Mouse (Mus musculus): ENCODE data around the gene Lrmda. TPM values are rescaled to one million over a fixed set of nuclear protein-coding genes. Genes with fewer than 3 reads are reported as not detected.

The Lrmda gene
- total and polyA plus RNA-seq, 3 experiments, result 5.1 to 5.9 TPM; not detected in 1

GRCm38 (mm10) chr14:22083931-22084330 is 64.4 kb downstream of the Lrmda start:
- Histone ChIP-seq H3K36me3 (ENCODE audit: control insufficient read depth in 1 of 2, insufficient read depth in 2 of 2, low read length in 2 of 2) (no peaks in the 10 kb centered on the region), H3K9ac (ENCODE audit: control insufficient read depth, low read depth, low read length, poor library complexity, severe bottlenecking) (no peak overlapping the region), H3K79me2 (ENCODE audit: control insufficient read depth, insufficient read depth, low read length, poor library complexity) (no peaks in the 10 kb centered on the region), H3K4me3 (ENCODE audit: control insufficient read depth in 1 of 2, insufficient read depth in 1 of 2, low read depth in 2 of 2, low read length in 2 of 2) (no peak overlapping the region), H3K27me3 (ENCODE audit: control insufficient read depth in 1 of 2, insufficient read depth in 2 of 2, low read length in 2 of 2) (no peaks in the 10 kb centered on the region), H3K9me3 (replicated peaks; ENCODE audit: insufficient read depth, low read length) (no peaks in the 10 kb centered on the region), H3K4me1 (ENCODE audit: control insufficient read depth in 1 of 2, insufficient read depth in 2 of 2, low read length in 2 of 2) (no peaks in the 10 kb centered on the region), H3K27ac (ENCODE audit: control insufficient read depth, low read depth, low read length) (no peak overlapping the region)
- no peak for TF ChIP-seq ELF1 (IDR thresholded peaks at IDR 0.05; ENCODE audit: low read depth, low read length)
- no peak for TF ChIP-seq POLR2A (IDR thresholded peaks at IDR 0.05; ENCODE audit: control insufficient read depth in 1 of 2, insufficient read depth in 1 of 2, low read depth in 1 of 2, low read length in 2 of 2, poor library complexity in 1 of 2)
- TF ChIP-seq E2F4 (IDR thresholded peaks at IDR 0.05; ENCODE audit: borderline replicate concordance, low read depth, low read length), result no peak
- no peak for TF ChIP-seq MAX (IDR thresholded peaks at IDR 0.05; ENCODE audit: low read length)
- no peak for DNase-seq (ENCODE audit: low read depth, low spot score)

GRCm38 (mm10) chr14:22085411-22085810 is 65.9 kb downstream of the Lrmda start:
- no peaks in the 10 kb centered on the region for H3K4me1 ChIP-seq (ENCODE audit: control insufficient read depth in 1 of 2, insufficient read depth in 2 of 2, low read length in 2 of 2)
- H3K27ac ChIP-seq (ENCODE audit: control insufficient read depth, low read depth, low read length), result no peak overlapping the region
- H3K36me3 ChIP-seq (ENCODE audit: control insufficient read depth in 1 of 2, insufficient read depth in 2 of 2, low read length in 2 of 2), result no peaks in the 10 kb centered on the region
- no peak overlapping the region for H3K9ac ChIP-seq (ENCODE audit: control insufficient read depth, low read depth, low read length, poor library complexity, severe bottlenecking)
- H3K79me2 ChIP-seq (ENCODE audit: control insufficient read depth, insufficient read depth, low read length, poor library complexity), result no peaks in the 10 kb centered on the region
- TF ChIP-seq CHD1 (IDR thresholded peaks at IDR 0.05; ENCODE audit: low read depth, low read length) (no peak), ZKSCAN1 (IDR thresholded peaks at IDR 0.05; ENCODE audit: low read depth, low read length) (no peak), USF2 (IDR thresholded peaks at IDR 0.05; ENCODE audit: borderline replicate concordance in 1 of 2, insufficient read depth in 1 of 2, low read depth in 1 of 2, low read length in 2 of 2) (no peak), ZNF384 (IDR thresholded peaks at IDR 0.05; ENCODE audit: low read depth, low read length) (no peak), HCFC1 (IDR thresholded peaks at IDR 0.05; ENCODE audit: low read depth, low read length) (no peak), EP300 (IDR thresholded peaks at IDR 0.05; ENCODE audit: low read depth in 1 of 2, low read length in 2 of 2) (no peak), RAD21 (IDR thresholded peaks at IDR 0.05; ENCODE audit: low read depth, low read length) (no peak)
- DNase-seq (ENCODE audit: low read depth, low spot score), result no peak
- no peaks in the 10 kb centered on the region for H3K27me3 ChIP-seq (ENCODE audit: control insufficient read depth in 1 of 2, insufficient read depth in 2 of 2, low read length in 2 of 2)
- no peak overlapping the region for H3K4me3 ChIP-seq (ENCODE audit: control insufficient read depth in 1 of 2, insufficient read depth in 1 of 2, low read depth in 2 of 2, low read length in 2 of 2)
- no peaks in the 10 kb centered on the region for H3K9me3 ChIP-seq (replicated peaks; ENCODE audit: insufficient read depth, low read length)

- Histone ChIP-seq H3K4me1 (ENCODE audit: control insufficient read depth in 1 of 2, insufficient read depth in 2 of 2, low read length in 2 of 2) (peaks cover 2 to 8% of the 10 kb centered on the region in 2 experiments; a peak in 2 of 4 replicates), H3K27ac (ENCODE audit: control insufficient read depth, low read depth, low read length) (no peak overlapping the region), H3K27me3 (ENCODE audit: control insufficient read depth in 1 of 2, insufficient read depth in 2 of 2, low read length in 2 of 2) (no peaks in the 10 kb centered on the region), H3K79me2 (ENCODE audit: control insufficient read depth, insufficient read depth, low read length, poor library complexity) (no peaks in the 10 kb centered on the region), H3K9ac (ENCODE audit: control insufficient read depth, low read depth, low read length, poor library complexity, severe bottlenecking) (no peak overlapping the region), H3K36me3 (ENCODE audit: control insufficient read depth in 1 of 2, insufficient read depth in 2 of 2, low read length in 2 of 2) (no peaks in the 10 kb centered on the region), H3K9me3 (replicated peaks; ENCODE audit: insufficient read depth, low read length) (no peaks in the 10 kb centered on the region), H3K4me3 (ENCODE audit: control insufficient read depth in 1 of 2, insufficient read depth in 1 of 2, low read depth in 2 of 2, low read length in 2 of 2) (no peak overlapping the region)
- DNase-seq (ENCODE audit: low read depth, low spot score), result no peak
- TF ChIP-seq MXI1 (IDR thresholded peaks at IDR 0.05; ENCODE audit: low read depth, low read length) (no peak), POLR2AphosphoS5 (IDR thresholded peaks at IDR 0.05; ENCODE audit: borderline replicate concordance, low read depth, low read length) (no peak), MEF2A (IDR thresholded peaks at IDR 0.05; ENCODE audit: extremely low read depth, insufficient replicate concordance, low read depth, low read length, poor library complexity, severe bottlenecking) (no peak), UBTF (IDR thresholded peaks at IDR 0.05; ENCODE audit: borderline replicate concordance, insufficient read depth, low read depth, low read length) (no peak), CTCF (IDR thresholded peaks at IDR 0.05 in 2 of 3, conservative IDR thresholded peaks at IDR 0.05 in 1 of 3; ENCODE audit: control insufficient read depth in 1 of 3, insufficient read depth in 1 of 3, low read depth in 2 of 3, low read length in 3 of 3, poor library complexity in 1 of 3, severe bottlenecking in 1 of 3) (no peak), NRF1 (IDR thresholded peaks at IDR 0.05; ENCODE audit: insufficient read depth, low read depth, low read length, poor library complexity, severe bottlenecking) (no peak), POLR2AphosphoS2 (IDR thresholded peaks at IDR 0.05; ENCODE audit: low read length) (no peak), HCFC1 (IDR thresholded peaks at IDR 0.05; ENCODE audit: low read depth, low read length) (no peak), RCOR1 (IDR thresholded peaks at IDR 0.05; ENCODE audit: low read depth, low read length) (no peak)
Observed at GRCm38 (mm10) chr14:22088604-22089003, 69.1 kb downstream of the Lrmda start.
